Mouse (Mus musculus): Measurements from ENCODE around the gene Sytl3. TPM values are rescaled to one million over a fixed set of nuclear protein-coding genes. Genes with fewer than 3 reads are reported as not detected.

Gene Sytl3
- polyA plus RNA-seq (2012; rRNA removed; ENCODE audit: low replicate concordance): 0.79 and 0.84 TPM in 2 replicates

GRCm38 (mm10) chr17:6658801-6659200 lies at the start of gene Sytl3:
TSS of gene Sytl3 (plus strand) at chr17:6659093.

GRCm38 (mm10) chr17:6655567-6656281 lies 3.2 kb upstream of the Sytl3 start, which contains the start of gene Dynlt1f:
TSS of gene Dynlt1f (minus strand) at chr17:6655900.

GRCm38 (mm10) chr17:6782611-6783005 lies 123.7 kb downstream of the Sytl3 start, which contains the start of gene Ezr:
TSS of gene Ezr (minus strand) at chr17:6782784.

Other genes with a start within 250 kb of the Sytl3 start
- 223 and 241 TPM in 2 replicates for gene Dynlt1b, start 229.0 kb upstream of the Sytl3 start, polyA plus RNA-seq (2012; rRNA removed; ENCODE audit: low replicate concordance)
- 8.3 and 15.5 TPM in 2 replicates for gene Dynlt1c, start 57.4 kb upstream of the Sytl3 start, polyA plus RNA-seq (2012; rRNA removed; ENCODE audit: low replicate concordance)
- gene Dynlt1f, start 3.2 kb upstream of the Sytl3 start, polyA plus RNA-seq (2012; rRNA removed; ENCODE audit: low replicate concordance): 49.0 and 76.3 TPM in 2 replicates
- 5.6 and 37.1 TPM in 2 replicates for gene Ezr, start 123.7 kb downstream of the Sytl3 start, polyA plus RNA-seq (2012; rRNA removed; ENCODE audit: low replicate concordance)

Data from subcutaneous adipose tissue, adult 2 months (tissue).